Mouse (Mus musculus) forebrain, embryonic 16.5 days (tissue): ENCODE data around the gene Baz1b. TPM values are rescaled to one million over a fixed set of nuclear protein-coding genes. Genes with fewer than 3 reads are reported as not detected.
"Not testable (repeated sequence)": the region's sequence is repeated elsewhere in the genome, so short reads cannot be mapped to it uniquely, and the experiment has no call there.

ENCODE experiments used
- ATAC-seq: fragments of 200-750 bp; cut with Nextera tagmentation; 2 replicates; pipeline ENCODE4 v1.8.0; 2017; ENCODE audit warnings: mild to moderate bottlenecking, moderate library complexity
- H3K27ac ChIP-seq: fragments of 300-500 bp; sonication (generic); 2 replicates; pipeline ENCODE4 v1.5.1; 2014; ENCODE audit warnings: low read length, control low read depth
- H3K27me3 ChIP-seq: fragments of 300-500 bp; sonication (generic); replicated peaks from 2 replicates; pipeline ENCODE4 v1.6.1; 2014; ENCODE audit warnings: low read length; ENCODE audit not compliant: control insufficient read depth, insufficient read depth
- H3K36me3 ChIP-seq: fragments of 300-500 bp; sonication (generic); 2 replicates; pipeline ENCODE4 v1.6.1; 2014; ENCODE audit not compliant: control insufficient read depth, insufficient read depth
- H3K4me1 ChIP-seq: fragments of 300-500 bp; sonication (generic); replicated peaks from 2 replicates; pipeline ENCODE4 v1.6.1; 2014; ENCODE audit warnings: low read length; ENCODE audit not compliant: control insufficient read depth, insufficient read depth
- H3K4me2 ChIP-seq: fragments of 300-500 bp; sonication (generic); 2 replicates; pipeline ENCODE4 v1.6.1; 2014; ENCODE audit warnings: mild to moderate bottlenecking, low read length, control low read depth
- H3K4me3 ChIP-seq: fragments of 300-500 bp; sonication (generic); replicated peaks from 2 replicates; pipeline ENCODE4 v1.5.1; 2014; ENCODE audit warnings: mild to moderate bottlenecking, low read length, control low read depth
- H3K9ac ChIP-seq: fragments of 300-500 bp; sonication (generic); replicated peaks from 2 replicates; pipeline ENCODE4 v1.6.1; 2014; ENCODE audit warnings: low read depth, low read length, control low read depth
- H3K9me3 ChIP-seq: fragments of 300-500 bp; sonication (generic); 2 replicates; pipeline ENCODE4 v1.6.1; 2016; ENCODE audit warnings: low read length; ENCODE audit not compliant: control insufficient read depth
- WGBS: fragments of 180-500 bp; shearing (Covaris S2); extraction: QIAGEN DNeasy Blood & Tissue Kit; methylation state at CpG from one replicate; pipeline ENCODE4 v1.1.7; 2014; 5-methylcytosine and 5-hydroxymethylcytosine counted together
- polyA plus RNA-seq: library from polyadenylated mRNA; unstranded; fragments of >200 nt; fragmentation: Nextera tagmentation; extraction: Ambion mirVana; gene quantifications from 2 replicates; pipeline ENCODE4 v1.2.1, GENCODE M21; 2015

Gene Baz1b
- polyA plus RNA-seq, 1 experiment from 2014 or later: 34.4 TPM

GRCm38 (mm10) chr5:135216871-135217270 lies 29.8 kb downstream of the Baz1b start:
- H3K27ac ChIP-seq: no peak overlapping the region
- H3K27me3 ChIP-seq: no peaks in the 10 kb centered on the region
- no peak for ATAC-seq
- no peaks in the 10 kb centered on the region for H3K9me3 ChIP-seq
- no peak overlapping the region for H3K4me3 ChIP-seq
- 84% methylated on average over 6 of the region's 6 CpGs for WGBS
- no peaks in the 10 kb centered on the region for H3K4me1 ChIP-seq
- H3K36me3 ChIP-seq: peaks cover 31% of the 10 kb centered on the region
- no peak overlapping the region for H3K4me2 ChIP-seq
- H3K9ac ChIP-seq: no peak overlapping the region

GRCm38 (mm10) chr5:135220941-135221340 lies 33.9 kb downstream of the Baz1b start:
- no peak overlapping the region for H3K4me2 ChIP-seq
- no peaks in the 10 kb centered on the region for H3K4me1 ChIP-seq
- no peak overlapping the region for H3K27ac ChIP-seq
- no peak for ATAC-seq
- H3K9ac ChIP-seq: no peak overlapping the region
- no peaks in the 10 kb centered on the region for H3K27me3 ChIP-seq
- H3K4me3 ChIP-seq: no peak overlapping the region
- H3K36me3 ChIP-seq: peaks cover 32% of the 10 kb centered on the region
- H3K9me3 ChIP-seq: no peaks in the 10 kb centered on the region

GRCm38 (mm10) chr5:135222066-135222465 lies 35.0 kb downstream of the Baz1b start:
- H3K36me3 ChIP-seq: peaks cover 31% of the 10 kb centered on the region

GRCm38 (mm10) chr5:135224169-135224568 lies 37.1 kb downstream of the Baz1b start:
- no peak overlapping the region for H3K4me3 ChIP-seq
- H3K27ac ChIP-seq: no peak overlapping the region
- H3K9ac ChIP-seq: no peak overlapping the region
- H3K9me3 ChIP-seq: no peaks in the 10 kb centered on the region
- no peaks in the 10 kb centered on the region for H3K27me3 ChIP-seq
- H3K4me2 ChIP-seq: no peak overlapping the region
- ATAC-seq: no peak
- H3K36me3 ChIP-seq: peaks cover 28% of the 10 kb centered on the region
- WGBS: 98% methylated on average over 3 of the region's 3 CpGs
- H3K4me1 ChIP-seq: no peaks in the 10 kb centered on the region

More at GRCm38 (mm10) chr5:135222066-135222465, 35.0 kb downstream of the Baz1b start:
- Histone ChIP-seq H3K27ac (no peak overlapping the region), H3K27me3 (no peaks in the 10 kb centered on the region), H3K9me3 (no peaks in the 10 kb centered on the region), H3K9ac (no peak overlapping the region), H3K4me3 (no peak overlapping the region), H3K4me1 (no peaks in the 10 kb centered on the region), H3K4me2 (no peak overlapping the region)
- WGBS: 93% methylated on average over 7 of the region's 7 CpGs
- ATAC-seq: no peak

- ATAC-seq, H3K9me3 ChIP-seq, H3K27me3 ChIP-seq, H3K4me1 ChIP-seq, H3K4me3 ChIP-seq, H3K9ac ChIP-seq, H3K27ac ChIP-seq, H3K4me2 ChIP-seq: not testable (repeated sequence)
- WGBS: 95% methylated on average over 4 of the region's 4 CpGs
- peaks cover 35% of the 10 kb centered on the region for H3K36me3 ChIP-seq
These were observed 38.8 kb downstream of the Baz1b start for GRCm38 (mm10) chr5:135225879-135226278.

- no peak overlapping the region for H3K27ac ChIP-seq
- H3K4me1 ChIP-seq: no peaks in the 10 kb centered on the region
- no peak overlapping the region for H3K4me3 ChIP-seq
- no peak overlapping the region for H3K4me2 ChIP-seq
- no peaks in the 10 kb centered on the region for H3K9me3 ChIP-seq
- ATAC-seq: no peak
- 86% methylated on average over 4 of the region's 4 CpGs for WGBS
- no peak overlapping the region for H3K9ac ChIP-seq
- H3K27me3 ChIP-seq: no peaks in the 10 kb centered on the region
- peaks cover 48% of the 10 kb centered on the region for H3K36me3 ChIP-seq
These were observed 43.1 kb downstream of the Baz1b start for GRCm38 (mm10) chr5:135230186-135230585.

- WGBS: 89% methylated on average over 8 of the region's 8 CpGs
These were observed 46.3 kb downstream of the Baz1b start for GRCm38 (mm10) chr5:135233166-135233920.

DNA sequence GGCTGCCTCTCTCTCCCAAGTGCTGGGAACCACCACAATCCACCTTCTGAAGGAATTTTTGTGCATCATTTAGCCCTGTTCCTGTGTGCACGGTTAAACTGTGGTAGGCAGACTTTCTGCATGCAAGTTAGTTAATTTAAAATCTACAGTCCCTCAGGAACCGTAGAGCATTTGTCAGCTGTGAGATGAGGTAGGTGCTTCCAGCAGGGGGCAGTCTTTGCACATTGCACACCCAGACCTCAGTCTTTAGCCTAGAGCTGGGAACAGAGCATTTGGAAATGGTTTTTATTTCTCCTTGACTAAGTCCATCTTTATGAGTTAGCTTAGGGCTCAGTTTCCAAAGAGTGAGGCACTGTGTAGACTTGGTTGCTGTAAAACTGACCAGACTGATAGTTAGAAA lies 49.5 kb downstream of the Baz1b start:
- Histone ChIP-seq H3K27ac (no peak overlapping the region), H3K4me3 (no peak overlapping the region), H3K9me3 (no peaks in the 10 kb centered on the region), H3K36me3 (peaks cover 51% of the 10 kb centered on the region), H3K9ac (no peak overlapping the region), H3K27me3 (no peaks in the 10 kb centered on the region), H3K4me1 (no peaks in the 10 kb centered on the region), H3K4me2 (no peak overlapping the region)
- no peak for ATAC-seq
- 28% methylated on average over 2 of the region's 2 CpGs for WGBS

More at GRCm38 (mm10) chr5:135233166-135233920, 46.3 kb downstream of the Baz1b start:
- Histone ChIP-seq H3K4me1 (no peaks in the 10 kb centered on the region), H3K4me2 (no peak overlapping the region), H3K27ac (no peak overlapping the region), H3K4me3 (no peak overlapping the region), H3K36me3 (peaks cover 52% of the 10 kb centered on the region), H3K9me3 (no peaks in the 10 kb centered on the region), H3K27me3 (no peaks in the 10 kb centered on the region), H3K9ac (no peak overlapping the region)
- no peak for ATAC-seq

DNA sequence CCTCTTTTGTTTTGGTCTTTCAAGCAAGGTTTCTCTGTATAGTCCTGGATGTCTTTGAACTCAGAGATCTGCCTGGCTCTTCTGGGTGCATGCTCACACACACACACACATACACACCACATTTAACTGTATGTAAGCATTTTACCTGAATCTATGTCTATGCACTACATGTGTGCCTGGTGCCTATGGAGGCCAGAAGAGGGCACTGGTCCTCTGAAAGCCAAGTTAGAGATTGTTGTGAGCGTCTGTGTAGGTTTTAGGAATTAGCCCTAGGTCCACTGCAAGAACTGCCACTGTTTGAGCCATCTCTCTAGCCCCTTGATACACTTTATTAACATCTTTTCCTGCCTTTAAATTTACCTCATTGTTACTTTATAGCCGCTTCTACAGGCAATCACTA lies 51.8 kb downstream of the Baz1b start:
- Histone ChIP-seq H3K36me3 (peaks cover 46% of the 10 kb centered on the region), H3K27ac (no peak overlapping the region), H3K4me2 (no peak overlapping the region), H3K27me3 (no peaks in the 10 kb centered on the region), H3K4me1 (no peaks in the 10 kb centered on the region), H3K9me3 (no peaks in the 10 kb centered on the region), H3K9ac (no peak overlapping the region), H3K4me3 (no peak overlapping the region)
- ATAC-seq: no peak
- WGBS: 67% methylated on average over 2 of the region's 2 CpGs
